Mouse (Mus musculus): Measurements from ENCODE around the gene Cmya5.

DNA sequence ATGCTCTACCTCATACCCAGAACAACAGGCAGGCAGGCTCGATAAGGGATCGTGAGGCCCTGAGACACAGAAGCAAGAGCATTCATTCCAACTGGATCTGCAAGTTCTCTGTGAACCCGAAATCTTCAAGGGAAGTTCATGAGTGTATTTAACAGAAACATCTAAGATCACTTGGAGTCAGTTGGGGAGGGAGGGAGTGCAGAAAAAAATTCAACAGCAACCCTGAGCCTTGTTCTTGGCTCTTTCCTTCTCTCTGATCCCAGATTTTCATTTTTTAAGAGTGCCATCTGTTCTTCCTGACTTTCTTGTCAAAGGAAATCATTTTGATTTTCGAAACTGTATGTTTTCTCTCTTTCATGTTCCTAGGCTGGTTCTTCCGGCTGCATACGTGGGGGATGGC is 140.5 kb downstream of the Cmya5 start:
- TF ChIP-seq POLR2A (IDR thresholded peaks at IDR 0.05; ENCODE audit: borderline replicate concordance, extremely low read depth, insufficient read depth, insufficient read length, poor library complexity, severe bottlenecking): no peak
- no peak for TF ChIP-seq CTCF (IDR thresholded peaks at IDR 0.05; ENCODE audit: borderline replicate concordance, extremely low read depth, insufficient read depth, insufficient read length)
